Mouse (Mus musculus): Measurements from ENCODE around the gene Kat2a. TPM values are rescaled to one million over a fixed set of nuclear protein-coding genes. Genes with fewer than 3 reads are reported as not detected.

Gene Kat2a
- total and polyA plus RNA-seq, 3 experiments, result 59.6 to 143 (median 63.7) TPM

- Histone ChIP-seq H3K9ac (ENCODE audit: control insufficient read depth, low read depth, low read length, poor library complexity, severe bottlenecking) (no peak overlapping the region), H3K4me1 (ENCODE audit: control insufficient read depth in 1 of 2, insufficient read depth in 2 of 2, low read length in 2 of 2) (no peaks in the 10 kb centered on the region), H3K27ac (ENCODE audit: control insufficient read depth, low read depth, low read length) (no peak overlapping the region), H3K36me3 (ENCODE audit: control insufficient read depth in 1 of 2, insufficient read depth in 2 of 2, low read length in 2 of 2) (no peaks in the 10 kb centered on the region), H3K4me3 (ENCODE audit: control insufficient read depth in 1 of 2, insufficient read depth in 1 of 2, low read depth in 2 of 2, low read length in 2 of 2) (no peak overlapping the region), H3K79me2 (ENCODE audit: control insufficient read depth, insufficient read depth, low read length, poor library complexity) (no peaks in the 10 kb centered on the region), H3K27me3 (ENCODE audit: control insufficient read depth in 1 of 2, insufficient read depth in 2 of 2, low read length in 2 of 2) (peaks cover 3 to 4% of the 10 kb centered on the region in 2 experiments; a peak in 2 of 4 replicates), H3K9me3 (replicated peaks; ENCODE audit: insufficient read depth, low read length) (no peaks in the 10 kb centered on the region)
- TF ChIP-seq TCF12 (IDR thresholded peaks at IDR 0.05; ENCODE audit: low read depth, low read length) (no peak), TAL1 (IDR thresholded peaks at IDR 0.05; ENCODE audit: low read length) (no peak), CHD1 (IDR thresholded peaks at IDR 0.05; ENCODE audit: low read depth, low read length) (no peak)
- no peak for DNase-seq (ENCODE audit: low read depth, low spot score)
These were observed 45.3 kb upstream of the Kat2a start for GRCm38 (mm10) chr11:100757566-100757965.

- no peaks in the 10 kb centered on the region for H3K9me3 ChIP-seq (replicated peaks; ENCODE audit: insufficient read depth, low read length)
- no peaks in the 10 kb centered on the region for H3K79me2 ChIP-seq (ENCODE audit: control insufficient read depth, insufficient read depth, low read length, poor library complexity)
- no peak for TF ChIP-seq NRF1 (IDR thresholded peaks at IDR 0.05; ENCODE audit: insufficient read depth, low read depth, low read length, poor library complexity, severe bottlenecking)
- no peak for TF ChIP-seq SIN3A (IDR thresholded peaks at IDR 0.05; ENCODE audit: low read length)
- TF ChIP-seq GATA1 (IDR thresholded peaks at IDR 0.05; ENCODE audit: low read depth, low read length), result no peak
- TF ChIP-seq NELFE (IDR thresholded peaks at IDR 0.05; ENCODE audit: low read depth, low read length), result no peak
- no peak for TF ChIP-seq SMC3 (IDR thresholded peaks at IDR 0.05; ENCODE audit: low read depth, low read length)
- no peak for TF ChIP-seq EP300 (IDR thresholded peaks at IDR 0.05; ENCODE audit: low read depth in 1 of 2, low read length in 2 of 2)
- TF ChIP-seq ZNF384 (IDR thresholded peaks at IDR 0.05; ENCODE audit: low read depth, low read length), result no peak
- no peak for TF ChIP-seq UBTF (IDR thresholded peaks at IDR 0.05; ENCODE audit: borderline replicate concordance, insufficient read depth, low read depth, low read length)
- H3K27me3 ChIP-seq (ENCODE audit: control insufficient read depth in 1 of 2, insufficient read depth in 2 of 2, low read length in 2 of 2), result peaks cover 2 to 3% of the 10 kb centered on the region in 2 experiments; a peak in 2 of 4 replicates
- H3K27ac ChIP-seq (ENCODE audit: control insufficient read depth, low read depth, low read length), result no peak overlapping the region
- DNase-seq (ENCODE audit: low read depth, low spot score), result no peak
- no peak overlapping the region for H3K4me3 ChIP-seq (ENCODE audit: control insufficient read depth in 1 of 2, insufficient read depth in 1 of 2, low read depth in 2 of 2, low read length in 2 of 2)
- H3K36me3 ChIP-seq (ENCODE audit: control insufficient read depth in 1 of 2, insufficient read depth in 2 of 2, low read length in 2 of 2), result no peaks in the 10 kb centered on the region
- H3K4me1 ChIP-seq (ENCODE audit: control insufficient read depth in 1 of 2, insufficient read depth in 2 of 2, low read length in 2 of 2), result no peaks in the 10 kb centered on the region
- no peak overlapping the region for H3K9ac ChIP-seq (ENCODE audit: control insufficient read depth, low read depth, low read length, poor library complexity, severe bottlenecking)
These were observed 44.2 kb upstream of the Kat2a start for GRCm38 (mm10) chr11:100756476-100756875.

GRCm38 (mm10) chr11:100754693-100755057 lies 42.4 kb upstream of the Kat2a start:
- H3K9ac ChIP-seq (ENCODE audit: control insufficient read depth, low read depth, low read length, poor library complexity, severe bottlenecking), result no peak overlapping the region
- H3K4me3 ChIP-seq (ENCODE audit: control insufficient read depth in 1 of 2, insufficient read depth in 1 of 2, low read depth in 2 of 2, low read length in 2 of 2), result no peak overlapping the region
- H3K9me3 ChIP-seq (replicated peaks; ENCODE audit: insufficient read depth, low read length), result no peaks in the 10 kb centered on the region
- TF ChIP-seq SMC3 (IDR thresholded peaks at IDR 0.05; ENCODE audit: low read depth, low read length), result no peak
- TF ChIP-seq MYC (IDR thresholded peaks at IDR 0.05; ENCODE audit: low read depth, low read length), result no peak
- no peak for TF ChIP-seq ZKSCAN1 (IDR thresholded peaks at IDR 0.05; ENCODE audit: low read depth, low read length)
- TF ChIP-seq E2F4 (IDR thresholded peaks at IDR 0.05; ENCODE audit: borderline replicate concordance, low read depth, low read length), result no peak
- TF ChIP-seq RCOR1 (IDR thresholded peaks at IDR 0.05; ENCODE audit: low read depth, low read length), result no peak
- TF ChIP-seq SIN3A (IDR thresholded peaks at IDR 0.05; ENCODE audit: low read length), result no peak
- no peak for TF ChIP-seq MEF2A (IDR thresholded peaks at IDR 0.05; ENCODE audit: extremely low read depth, insufficient replicate concordance, low read depth, low read length, poor library complexity, severe bottlenecking)
- no peak for TF ChIP-seq NELFE (IDR thresholded peaks at IDR 0.05; ENCODE audit: low read depth, low read length)
- no peak for DNase-seq (ENCODE audit: low read depth, low spot score)
- H3K4me1 ChIP-seq (ENCODE audit: control insufficient read depth in 1 of 2, insufficient read depth in 2 of 2, low read length in 2 of 2), result no peaks in the 10 kb centered on the region
- H3K27me3 ChIP-seq (ENCODE audit: control insufficient read depth in 1 of 2, insufficient read depth in 2 of 2, low read length in 2 of 2), result no peaks in the 10 kb centered on the region
- H3K27ac ChIP-seq (ENCODE audit: control insufficient read depth, low read depth, low read length), result no peak overlapping the region
- H3K79me2 ChIP-seq (ENCODE audit: control insufficient read depth, insufficient read depth, low read length, poor library complexity), result no peaks in the 10 kb centered on the region
- no peaks in the 10 kb centered on the region for H3K36me3 ChIP-seq (ENCODE audit: control insufficient read depth in 1 of 2, insufficient read depth in 2 of 2, low read length in 2 of 2)

All from MEL (cell line).